Mouse (Mus musculus) small intestine, adult 2 months (tissue): ENCODE results near the gene Parp11.

Source experiments
- CTCF ChIP-seq: fragments of 200-500 bp; IDR thresholded peaks from 2 replicates; pipeline ENCODE4 v1.5.1; 2012; ENCODE audit warnings: low read depth, mild to moderate bottlenecking, control low read depth, inconsistent platforms, low read length, moderate library complexity, mixed read lengths; ENCODE audit not compliant: insufficient replicate concordance, insufficient read length; ENCODE audit errors: extremely low read depth
- POLR2A ChIP-seq: fragments of 200-500 bp; IDR thresholded peaks from 2 replicates; pipeline ENCODE4 v1.6.1; 2012; ENCODE audit warnings: low read depth, mild to moderate bottlenecking, control low read depth, inconsistent platforms, low read length, moderate library complexity

DNA sequence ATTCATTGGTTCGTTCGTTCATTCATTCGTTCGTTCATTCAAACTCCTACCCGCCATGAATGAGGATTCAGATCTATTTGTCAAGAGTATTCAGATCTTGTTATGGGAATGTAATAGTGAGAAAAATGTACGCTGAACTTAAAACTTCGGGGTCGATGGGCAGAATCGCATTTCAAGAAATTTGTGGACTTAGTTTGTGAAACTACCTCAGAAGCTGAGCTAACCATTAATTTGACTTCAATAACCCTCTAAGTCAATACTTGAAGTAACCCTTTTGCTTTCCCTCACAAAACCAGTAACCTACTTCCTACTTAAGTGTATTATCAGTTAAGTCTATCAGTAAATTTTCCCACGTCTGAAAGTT lies 7.7 kb downstream of the Parp11 start:
- TF ChIP-seq CTCF = no peak
- TF ChIP-seq POLR2A = no peak
